Mouse (Mus musculus) liver, postnatal 0 days (tissue): Measurements from ENCODE around the gene Vldlr.

Experiments
- CTCF ChIP-seq: sonication (generic); IDR thresholded peaks from 2 replicates; pipeline ENCODE4 v1.5.1; 2016; ENCODE audit warnings: antibody characterized with exemption, low read depth
- EP300 ChIP-seq: IDR thresholded peaks from 2 replicates; pipeline ENCODE4 v1.6.1; 2016; ENCODE audit warnings: antibody characterized with exemption, low read depth, mild to moderate bottlenecking

- TF ChIP-seq CTCF, result no peak
- no peak for TF ChIP-seq EP300
These were observed 42.4 kb upstream of the Vldlr start for GRCm38 (mm10) chr19:27173836-27174235.
